8 mouse cellular contexts compared by ENCODE assay signal in genomic region chr12:17724412-17725090, GRCm38 (mm10). TPM values are rescaled to one million over a fixed set of nuclear protein-coding genes. Genes with fewer than 3 reads are reported as not detected.
DNase-seq lines count a peak whose midpoint lies in the region; ATAC-seq lines count a peak whose summit lies in the region.
"Had no signal": no experiment of that assay in that cellular context is flagged by ENCODE, and none has a peak within 500 bp of the region (broad histone marks: within the 10 kb centered on the region; RNA-seq: fewer than 3 reads in every experiment).

No protein-coding gene starts in this region.

- no peak overlapping the region for H3K4me2 ChIP-seq in lung, embryonic 16.5 days (ENCODE audit: low read depth, low read length)
- 0 out of 2 replicates have a peak overlapping the region, but pooled peaks have one; percentile 2 for H3K4me2 ChIP-seq in liver, embryonic 11.5 days

- no peaks in the 10 kb centered on the region for H3K27me3 ChIP-seq in lung, embryonic 16.5 days (ENCODE audit: control insufficient read depth, insufficient read depth, low read depth, low read length)
- no peaks in the 10 kb centered on the region for H3K27me3 ChIP-seq in liver, embryonic 11.5 days (replicated peaks; ENCODE audit: control insufficient read depth, insufficient read depth, low read length)

- 46% methylated on average over 3 of the region's 3 CpGs for WGBS in lung, embryonic 16.5 days
- WGBS in liver, embryonic 11.5 days = 48% methylated on average over 3 of the region's 3 CpGs

- H3K27ac ChIP-seq in lung, embryonic 16.5 days (ENCODE audit: low read length) = peak overlapping the region; percentile 83
- H3K27ac ChIP-seq in liver, embryonic 11.5 days (ENCODE audit: low read depth, low read length) = peak overlapping the region; percentile 82

- no peak overlapping the region for H3K4me3 ChIP-seq in lung, embryonic 16.5 days (ENCODE audit: low read length)
- no peak overlapping the region for H3K4me3 ChIP-seq in liver, embryonic 11.5 days (ENCODE audit: low read depth, low read length)

- peak; percentile 43 for ATAC-seq in lung, embryonic 16.5 days (ENCODE audit: low read depth)
- peak; percentile 51 for ATAC-seq in common myeloid progenitor, adult 5-6 weeks (replicated peaks; ENCODE audit: low read depth, poor library complexity, severe bottlenecking)
- ATAC-seq in liver, embryonic 11.5 days (replicated peaks; ENCODE audit: low FRiP score) = peak; percentile 69

- no peak for DNase-seq in lung, postnatal 14 days
- no peak for DNase-seq in liver, embryonic 11.5 days (ENCODE audit: low spot score)
- DNase-seq in thymus, postnatal 0 days (ENCODE audit: low spot score) = peak; percentile 87
- DNase-seq in adrenal gland, adult 8-10 months = no peak
- DNase-seq in cerebellum, adult 8-10 months = no peak
- DNase-seq: heart, postnatal 4 days had no signal

- peaks cover 54% of the 10 kb centered on the region for H3K4me1 ChIP-seq in lung, embryonic 16.5 days (replicated peaks; ENCODE audit: control insufficient read depth, insufficient read depth, low read length)
- H3K4me1 ChIP-seq in liver, embryonic 11.5 days (replicated peaks; ENCODE audit: control insufficient read depth, insufficient read depth, low read length) = peaks cover 52% of the 10 kb centered on the region

- no peak overlapping the region for H3K9ac ChIP-seq in lung, embryonic 16.5 days (ENCODE audit: low read length)
- peak overlapping the region; percentile 47 for H3K9ac ChIP-seq in liver, embryonic 11.5 days (ENCODE audit: low read depth, low read length)

- H3K36me3 ChIP-seq in lung, embryonic 16.5 days (ENCODE audit: control insufficient read depth, insufficient read depth, low read length) = no peaks in the 10 kb centered on the region
- no peaks in the 10 kb centered on the region for H3K36me3 ChIP-seq in liver, embryonic 11.5 days (ENCODE audit: control insufficient read depth, insufficient read depth, low read length)

- no peaks in the 10 kb centered on the region for H3K9me3 ChIP-seq in lung, embryonic 16.5 days (ENCODE audit: control insufficient read depth, low read length)
- no peaks in the 10 kb centered on the region for H3K9me3 ChIP-seq in liver, embryonic 11.5 days (ENCODE audit: control insufficient read depth, low read length)

RNA-seq across cellular contexts. Expression of gene Hpcal1, which starts 33.9 kb away (rescaled TPM):
- 94.5 and 102 TPM in 2 replicates for polyA plus RNA-seq in lung, embryonic 16.5 days (2015; fragmentation: Nextera tagmentation; extraction: Ambion mirVana)
- total RNA-seq in common myeloid progenitor, adult 5-6 weeks (2017) = 14.7 and 14.8 TPM in 2 replicates
- polyA plus RNA-seq in liver, embryonic 11.5 days (2014; fragmentation: Nextera tagmentation; extraction: Ambion mirVana) = 30.2 and 31.8 TPM in 2 replicates
- 145 and 152 TPM in 2 replicates for polyA plus RNA-seq in thymus, postnatal 0 days (2015; fragmentation: Nextera tagmentation; extraction: Ambion mirVana)
- total RNA-seq in adrenal gland, adult 8-10 months (2022) = 10 to 100 TPM; 18.8 to 34.0 (median 25.4) TPM
